Mouse (Mus musculus): ENCODE results near the gene Erich3. TPM values are rescaled to one million over a fixed set of nuclear protein-coding genes. Genes with fewer than 3 reads are reported as not detected.

Gene Erich3
- polyA plus RNA-seq (2015; fragmentation: Nextera tagmentation; extraction: Ambion mirVana): 0.17 and 0.65 TPM in 2 replicates

DNA sequence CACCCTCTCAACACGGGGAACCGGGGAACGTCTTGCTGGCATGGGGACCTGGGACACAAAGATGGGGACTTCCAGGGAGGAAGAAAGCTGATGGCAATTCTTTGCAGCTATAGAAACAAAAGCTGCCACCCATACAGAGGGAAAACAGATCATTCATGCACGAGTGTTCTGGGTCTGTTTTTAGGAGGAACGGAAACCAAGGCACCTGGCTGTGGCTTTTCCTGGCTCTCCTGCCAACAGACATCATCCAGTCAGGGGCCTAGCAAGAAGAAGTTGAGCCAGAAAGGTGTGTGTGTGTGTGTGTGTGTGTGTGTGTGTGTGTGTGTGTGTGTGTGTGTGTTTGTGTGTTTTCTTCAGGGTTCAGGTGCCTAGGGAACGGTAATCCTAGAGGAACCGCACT is at the start of gene Erich3:
Gene Erich3, plus strand, starts transcription at position 315 of the 400 bp plus-strand sequence.

Other genes starting within 250 kb of the Erich3 start
- gene Cryz, start 67.1 kb upstream of the Erich3 start, polyA plus RNA-seq (2015; fragmentation: Nextera tagmentation; extraction: Ambion mirVana): 15.6 and 19.9 TPM in 2 replicates
- gene Tyw3, start 66.8 kb upstream of the Erich3 start, polyA plus RNA-seq (2015; fragmentation: Nextera tagmentation; extraction: Ambion mirVana): 3.3 and 5.4 TPM in 2 replicates